Mouse (Mus musculus) ES-Bruce4 (cell line): ENCODE results near the gene Ephx3. TPM values are rescaled to one million over a fixed set of nuclear protein-coding genes. Genes with fewer than 3 reads are reported as not detected.

ENCODE experiments used
- H3K27ac ChIP-seq: 2 replicates; pipeline ENCODE4 v1.5.1; 2012; ENCODE audit warnings: low read length, inconsistent platforms; ENCODE audit not compliant: insufficient read depth
- H3K27me3 ChIP-seq: 2 replicates; pipeline ENCODE4 v1.6.1; 2012; ENCODE audit warnings: mild to moderate bottlenecking, low read length, inconsistent platforms; ENCODE audit not compliant: control insufficient read depth, poor library complexity, insufficient read depth, severe bottlenecking
- H3K36me3 ChIP-seq: 2 replicates; pipeline ENCODE4 v1.6.1; 2012; ENCODE audit warnings: inconsistent platforms, mild to moderate bottlenecking, low read length, moderate library complexity; ENCODE audit not compliant: control insufficient read depth, poor library complexity, insufficient read depth, severe bottlenecking
- H3K4me1 ChIP-seq: one replicate; pipeline ENCODE4 v1.8.1; 2011; ENCODE audit warnings: low read length; ENCODE audit not compliant: control insufficient read depth, insufficient read depth
- H3K4me3 ChIP-seq: 2 replicates; pipeline ENCODE4 v1.5.1; 2011; ENCODE audit warnings: low read depth, mild to moderate bottlenecking, low read length
- H3K9ac ChIP-seq: 2 replicates; pipeline ENCODE4 v1.6.1; 2012; ENCODE audit warnings: low read depth, mild to moderate bottlenecking, inconsistent platforms; ENCODE audit not compliant: poor library complexity, severe bottlenecking
- H3K9me3 ChIP-seq: replicated peaks from 2 replicates; pipeline ENCODE4 v1.6.1; 2012; ENCODE audit warnings: mild to moderate bottlenecking, low read length, inconsistent platforms; ENCODE audit not compliant: control insufficient read depth, poor library complexity, insufficient read depth, severe bottlenecking
- CTCF ChIP-seq: IDR thresholded peaks from one replicate; pipeline ENCODE4 v1.8.1; 2011; ENCODE audit warnings: low read depth, low read length
- EP300 ChIP-seq: IDR thresholded peaks from 2 replicates; pipeline ENCODE4 v1.6.1; 2011; ENCODE audit warnings: low read depth, low read length; ENCODE audit not compliant: insufficient read depth
- POLR2A ChIP-seq: IDR thresholded peaks from one replicate; pipeline ENCODE4 v1.8.1; 2011; ENCODE audit warnings: low read length; ENCODE audit not compliant: insufficient read depth
- polyA plus RNA-seq: library from polyadenylated mRNA; stranded (reverse); fragments of >200 nt; gene quantifications from 2 replicates; pipeline ENCODE4 v1.2.4, GENCODE M21; 2011; ENCODE audit warnings: low read depth; ENCODE audit not compliant: missing spikeins, insufficient read depth, insufficient read length

Ephx3 gene
- polyA plus RNA-seq, 1 experiment = 1.3 TPM

- H3K36me3 ChIP-seq = no peaks in the 10 kb centered on the region
- H3K9me3 ChIP-seq = no peaks in the 10 kb centered on the region
- H3K9ac ChIP-seq = peak overlapping the region; percentile 21; the same call in 1 of the 2 replicates
- no peak overlapping the region for H3K27ac ChIP-seq
- peaks cover 6% of the 10 kb centered on the region for H3K4me1 ChIP-seq
- H3K27me3 ChIP-seq = no peaks in the 10 kb centered on the region
- TF ChIP-seq EP300 (peak; percentile 76), POLR2A (no peak), CTCF (peak; percentile 79)
- peak overlapping the region; percentile 64 for H3K4me3 ChIP-seq
These were observed 27.1 kb downstream of the Ephx3 start for GRCm38 (mm10) chr17:32162112-32162850.

- no peak for TF ChIP-seq CTCF
- TF ChIP-seq POLR2A = no peak
- no peak for TF ChIP-seq EP300
- H3K9ac ChIP-seq = no peak overlapping the region
- no peaks in the 10 kb centered on the region for H3K36me3 ChIP-seq
- no peak overlapping the region for H3K27ac ChIP-seq
- H3K27me3 ChIP-seq = no peaks in the 10 kb centered on the region
- H3K9me3 ChIP-seq = no peaks in the 10 kb centered on the region
- H3K4me3 ChIP-seq = no peak overlapping the region
- H3K4me1 ChIP-seq = peaks cover 6% of the 10 kb centered on the region
These were observed 28.5 kb downstream of the Ephx3 start for GRCm38 (mm10) chr17:32160882-32161281.

GRCm38 (mm10) chr17:32158841-32159240 lies 30.5 kb downstream of the Ephx3 start:
- no peaks in the 10 kb centered on the region for H3K36me3 ChIP-seq
- H3K27ac ChIP-seq = no peak overlapping the region
- peaks cover 3% of the 10 kb centered on the region for H3K4me1 ChIP-seq
- no peak overlapping the region for H3K9ac ChIP-seq
- no peaks in the 10 kb centered on the region for H3K27me3 ChIP-seq
- TF ChIP-seq CTCF = no peak
- TF ChIP-seq EP300 = no peak
- no peak for TF ChIP-seq POLR2A
- H3K9me3 ChIP-seq = no peaks in the 10 kb centered on the region
- H3K4me3 ChIP-seq = no peak overlapping the region

GRCm38 (mm10) chr17:32146718-32147117 lies 42.6 kb downstream of the Ephx3 start:
- TF ChIP-seq EP300 (no peak), POLR2A (no peak), CTCF (no peak)
- no peak overlapping the region for H3K4me3 ChIP-seq
- H3K36me3 ChIP-seq = no peaks in the 10 kb centered on the region; the same call in 1 of the 2 replicates
- H3K4me1 ChIP-seq = no peaks in the 10 kb centered on the region
- no peaks in the 10 kb centered on the region for H3K27me3 ChIP-seq
- H3K9me3 ChIP-seq = 0 out of 2 replicates have a peak, but pooled peaks cover 3% of the 10 kb centered on the region
- no peak overlapping the region for H3K9ac ChIP-seq
- H3K27ac ChIP-seq = no peak overlapping the region

- Histone ChIP-seq H3K4me1 (no peaks in the 10 kb centered on the region), H3K9ac (no peak overlapping the region), H3K27me3 (no peaks in the 10 kb centered on the region), H3K9me3 (0 out of 2 replicates have a peak, but pooled peaks cover 3% of the 10 kb centered on the region), H3K27ac (no peak overlapping the region), H3K36me3 (peaks cover 9% of the 10 kb centered on the region), H3K4me3 (peak overlapping the region; percentile 36)
- TF ChIP-seq POLR2A = no peak
- 0 out of 2 replicates have a peak, but pooled peaks have one; percentile 45 for TF ChIP-seq EP300
- TF ChIP-seq CTCF = peak; percentile 81
These were observed 46.2 kb downstream of the Ephx3 start for GRCm38 (mm10) chr17:32142907-32143854.
